Mouse (Mus musculus): ENCODE results near the gene Tcp11l2.

- TF ChIP-seq CTCF (IDR thresholded peaks at IDR 0.05; ENCODE audit: control insufficient read depth, insufficient read depth, insufficient replicate concordance, low read depth, low read length) (no peak), POLR2A (IDR thresholded peaks at IDR 0.05; ENCODE audit: control insufficient read depth, low read depth, low read length) (no peak)
Observed at GRCm38 (mm10) chr10:84571052-84571639, 5.3 kb upstream of the Tcp11l2 start.
